23 mouse cellular contexts compared by ENCODE assay signal in genomic region chr6:93253746-93254145, GRCm38 (mm10).
"Had no signal": no experiment of that assay in that cellular context is flagged by ENCODE, and none has a peak within 500 bp of the region (broad histone marks: within the 10 kb centered on the region; RNA-seq: fewer than 3 reads in every experiment).

No protein-coding gene starts in this region.

- ATAC-seq: liver, embryonic 12.5 days; lung, postnatal 0 days; midbrain, embryonic 13.5 days; midbrain, embryonic 16.5 days had no signal

- H3K27ac ChIP-seq: kidney, embryonic 15.5 days; left cerebral cortex, adult 2 months; limb, embryonic 10.5 days; limb, embryonic 13.5 days; liver, embryonic 12.5 days; liver, embryonic 15.5 days; macrophage; midbrain, embryonic 13.5 days; neural tube, embryonic 13.5 days; stomach, postnatal 0 days had no signal

- H3K9ac ChIP-seq: kidney, embryonic 15.5 days; limb, embryonic 13.5 days; liver, embryonic 12.5 days; liver, embryonic 15.5 days; midbrain, embryonic 13.5 days; neural tube, embryonic 13.5 days had no signal

- H3K4me1 ChIP-seq: limb, embryonic 10.5 days; limb, embryonic 13.5 days; liver, embryonic 12.5 days; liver, embryonic 15.5 days; midbrain, embryonic 13.5 days; neural tube, embryonic 13.5 days had no signal

- H3K36me3 ChIP-seq: kidney, embryonic 15.5 days; limb, embryonic 10.5 days; limb, embryonic 13.5 days; liver, embryonic 12.5 days; liver, embryonic 15.5 days; midbrain, embryonic 13.5 days; neural tube, embryonic 13.5 days had no signal

- H3K9me3 ChIP-seq: kidney, embryonic 15.5 days; limb, embryonic 10.5 days; limb, embryonic 13.5 days; liver, embryonic 12.5 days; liver, embryonic 15.5 days; midbrain, embryonic 13.5 days; neural tube, embryonic 13.5 days had no signal

- DNase-seq: kidney, adult 8-10 months; kidney, postnatal 10 days; kidney, postnatal 36 days; layer of hippocampus, postnatal 36 days; liver; lung, adult 18-20 months; retina, postnatal 1 day; thymus, adult 2 months; thymus, postnatal 14 days; thymus, postnatal 4 days had no signal

- H3K27me3 ChIP-seq: kidney, embryonic 15.5 days; limb, embryonic 13.5 days; liver, embryonic 12.5 days; liver, embryonic 15.5 days; neural tube, embryonic 13.5 days had no signal

- H3K4me2 ChIP-seq: kidney, embryonic 15.5 days; limb, embryonic 13.5 days; liver, embryonic 12.5 days; liver, embryonic 15.5 days; midbrain, embryonic 13.5 days; neural tube, embryonic 13.5 days had no signal

- H3K4me3 ChIP-seq: kidney, embryonic 15.5 days; left cerebral cortex, adult 2 months; limb, embryonic 10.5 days; limb, embryonic 13.5 days; liver, embryonic 12.5 days; liver, embryonic 15.5 days; midbrain, embryonic 13.5 days; myocyte; neural tube, embryonic 13.5 days had no signal
